Mouse (Mus musculus) small intestine, adult 2 months (tissue): ENCODE measurements around the gene Prss33.

Experiments
- CTCF ChIP-seq: fragments of 200-500 bp; IDR thresholded peaks from 2 replicates; pipeline ENCODE4 v1.5.1; 2012; ENCODE audit warnings: low read depth, mild to moderate bottlenecking, control low read depth, inconsistent platforms, low read length, moderate library complexity, mixed read lengths; ENCODE audit not compliant: insufficient replicate concordance, insufficient read length; ENCODE audit errors: extremely low read depth
- POLR2A ChIP-seq: fragments of 200-500 bp; IDR thresholded peaks from 2 replicates; pipeline ENCODE4 v1.6.1; 2012; ENCODE audit warnings: low read depth, mild to moderate bottlenecking, control low read depth, inconsistent platforms, low read length, moderate library complexity

DNA sequence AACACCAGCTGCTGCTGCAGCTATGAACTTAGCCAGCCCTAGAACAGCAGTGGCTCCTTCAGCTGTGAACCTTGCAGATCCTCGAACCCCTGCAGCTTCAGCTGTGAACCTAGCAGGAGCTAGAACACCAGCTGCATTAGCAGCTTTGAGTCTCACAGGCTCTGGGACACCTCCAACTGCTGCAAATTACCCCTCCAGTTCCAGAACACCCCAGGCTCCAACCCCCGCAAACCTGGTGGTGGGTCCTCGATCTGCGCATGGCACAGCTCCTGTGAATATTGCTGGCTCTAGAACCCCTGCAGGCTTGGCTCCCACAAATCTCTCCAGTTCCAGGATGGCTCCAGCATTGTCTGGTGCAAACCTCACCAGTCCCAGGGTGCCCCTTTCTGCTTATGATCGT, 15.1 kb downstream of the Prss33 start:
- TF ChIP-seq POLR2A (no peak), CTCF (no peak)
